Mouse (Mus musculus) liver, embryonic 14.5 days (tissue): ENCODE results near the gene Grip1. TPM values are rescaled to one million over a fixed set of nuclear protein-coding genes. Genes with fewer than 3 reads are reported as not detected.

Experiments used
- ATAC-seq: fragments of 200-750 bp; cut with Nextera tagmentation; 2 replicates; pipeline ENCODE4 v1.8.0; 2017; ENCODE audit warnings: moderate number of reproducible peaks, mild to moderate bottlenecking, moderate library complexity; ENCODE audit not compliant: insufficient read depth
- DNase-seq, 3 experiments: peaks; one replicate each; pipeline ENCODE4 v3.0.0-alpha.2; 2012 to 2013; ENCODE audit warnings: low read depth in 3 of 3, low spot score in 3 of 3
- H3K27ac ChIP-seq: fragments of 300-500 bp; sonication (generic); 2 replicates; pipeline ENCODE4 v1.5.1; 2014; ENCODE audit warnings: moderate library complexity, mild to moderate bottlenecking, control low read depth, inconsistent platforms
- H3K27me3 ChIP-seq: fragments of 300-500 bp; sonication (generic); 2 replicates; pipeline ENCODE4 v1.6.1; 2014; ENCODE audit warnings: mild to moderate bottlenecking, low read length, moderate library complexity; ENCODE audit not compliant: control insufficient read depth, insufficient read depth
- H3K36me3 ChIP-seq: fragments of 300-500 bp; sonication (generic); replicated peaks from 2 replicates; pipeline ENCODE4 v1.6.1; 2014; ENCODE audit warnings: low read depth; ENCODE audit not compliant: control insufficient read depth, insufficient read depth
- H3K4me1 ChIP-seq, 2 experiments: fragments of 200-500 bp in 1 of 2; fragments of 300-500 bp in 1 of 2; sonication (generic) in 1 of 2; replicated peaks; 2 replicates each; pipeline ENCODE4 v1.6.1; 2012 to 2014; ENCODE audit warnings: antibody characterized with exemption in 1 of 2, inconsistent platforms in 1 of 2, low read length in 1 of 2; ENCODE audit not compliant: control insufficient read depth in 2 of 2, insufficient read depth in 2 of 2
- H3K4me2 ChIP-seq: fragments of 300-500 bp; sonication (generic); 2 replicates; pipeline ENCODE4 v1.6.1; 2014; ENCODE audit warnings: low read depth, mild to moderate bottlenecking, control low read depth, moderate library complexity
- H3K4me3 ChIP-seq, 2 experiments: fragments of 200-500 bp in 1 of 2; fragments of 300-500 bp in 1 of 2; sonication (generic) in 1 of 2; 2 replicates each; pipeline ENCODE4 v1.5.1; 2012 to 2014; ENCODE audit warnings: low read depth in 2 of 2, low read length in 2 of 2, mild to moderate bottlenecking in 2 of 2, control low read depth in 1 of 2, inconsistent platforms in 1 of 2, moderate library complexity in 1 of 2; ENCODE audit not compliant: insufficient read depth in 1 of 2
- H3K9ac ChIP-seq: fragments of 300-500 bp; sonication (generic); replicated peaks from 2 replicates; pipeline ENCODE4 v1.6.1; 2014; ENCODE audit warnings: mild to moderate bottlenecking, control low read depth, moderate library complexity
- H3K9me3 ChIP-seq: fragments of 300-500 bp; sonication (generic); 2 replicates; pipeline ENCODE4 v1.6.1; 2016; ENCODE audit warnings: low read length, mixed read lengths; ENCODE audit not compliant: control insufficient read depth
- CTCF ChIP-seq: IDR thresholded peaks from 2 replicates; pipeline ENCODE4 v1.5.1; 2016; ENCODE audit warnings: antibody characterized with exemption, low read depth, control low read depth
- EP300 ChIP-seq: IDR thresholded peaks from 2 replicates; pipeline ENCODE4 v1.6.1; 2016; ENCODE audit warnings: antibody characterized with exemption, low read depth
- WGBS: fragments of 180-500 bp; shearing (Covaris S2); extraction: QIAGEN DNeasy Blood & Tissue Kit; methylation state at CpG from one replicate; pipeline ENCODE4 v1.1.7; 2014; ENCODE audit not compliant: insufficient replicate concordance; 5-methylcytosine and 5-hydroxymethylcytosine counted together
- polyA plus RNA-seq, 2 experiments: library from polyadenylated mRNA; depleted of rRNA in 1 of 2; stranded (reverse) in 1 of 2; unstranded in 1 of 2; fragments of >200 nt; fragmentation: Nextera tagmentation in 1 of 2; extraction: Ambion mirVana in 1 of 2; gene quantifications; 2 replicates each; pipeline versions ENCODE4 v1.2.1 to v1.2.3; 2012 to 2014

Gene Grip1
- polyA plus RNA-seq, 2 experiments: 0.37 to 0.56 TPM

DNA sequence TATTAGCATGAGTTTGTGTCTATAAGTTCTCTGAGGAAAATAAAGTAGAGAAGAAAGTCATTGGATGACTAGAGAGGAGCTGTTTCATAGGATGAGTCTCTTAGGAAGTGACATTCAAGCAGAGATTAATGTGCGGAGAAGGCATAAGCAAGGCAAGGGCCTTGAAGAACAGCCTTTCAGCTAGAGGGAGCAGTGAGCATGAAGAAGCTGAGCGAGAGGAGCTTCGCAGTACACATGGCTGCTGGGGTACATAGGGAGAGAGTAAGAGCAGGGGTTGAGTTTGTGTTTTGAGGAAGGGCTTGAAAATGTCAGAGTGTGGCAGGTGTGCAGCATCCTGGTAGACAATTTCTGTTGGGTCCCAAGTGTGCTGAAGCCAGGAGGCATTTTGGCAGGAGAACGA lies 548.5 kb downstream of the Grip1 start:
- DNase-seq (no peak), ATAC-seq (no peak)
- Histone ChIP-seq H3K27me3 (no peaks in the 10 kb centered on the region), H3K36me3 (no peaks in the 10 kb centered on the region), H3K4me3 (no peak overlapping the region), H3K4me1 (no peaks in the 10 kb centered on the region), H3K9ac (no peak overlapping the region), H3K4me2 (no peak overlapping the region), H3K27ac (no peak overlapping the region), H3K9me3 (no peaks in the 10 kb centered on the region)
- TF ChIP-seq EP300 (no peak), CTCF (no peak)
- WGBS: 75% methylated on average over 4 of the region's 4 CpGs

DNA sequence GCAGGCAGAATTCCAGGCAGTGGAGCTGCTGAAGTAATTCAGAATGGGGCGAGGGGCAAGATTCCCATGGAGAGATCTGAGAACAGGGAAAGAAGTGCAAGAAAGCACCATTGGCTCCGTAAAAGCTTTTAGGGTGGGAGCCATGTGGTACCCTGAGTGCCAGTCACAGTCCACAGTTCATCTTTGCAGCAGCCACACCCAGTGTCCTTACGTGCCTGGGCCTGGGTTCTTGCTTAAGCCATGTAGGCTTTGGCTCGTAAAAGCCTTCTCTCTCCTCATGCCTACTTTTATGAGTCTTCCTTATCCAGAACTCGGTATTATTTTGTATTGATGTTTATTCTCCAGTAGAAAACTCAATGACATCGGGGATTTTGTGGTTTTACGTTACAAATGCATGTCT lies 550.5 kb downstream of the Grip1 start:
- TF ChIP-seq EP300: no peak
- no peak for TF ChIP-seq CTCF
- 66% methylated on average over 7 of the region's 7 CpGs for WGBS

DNA sequence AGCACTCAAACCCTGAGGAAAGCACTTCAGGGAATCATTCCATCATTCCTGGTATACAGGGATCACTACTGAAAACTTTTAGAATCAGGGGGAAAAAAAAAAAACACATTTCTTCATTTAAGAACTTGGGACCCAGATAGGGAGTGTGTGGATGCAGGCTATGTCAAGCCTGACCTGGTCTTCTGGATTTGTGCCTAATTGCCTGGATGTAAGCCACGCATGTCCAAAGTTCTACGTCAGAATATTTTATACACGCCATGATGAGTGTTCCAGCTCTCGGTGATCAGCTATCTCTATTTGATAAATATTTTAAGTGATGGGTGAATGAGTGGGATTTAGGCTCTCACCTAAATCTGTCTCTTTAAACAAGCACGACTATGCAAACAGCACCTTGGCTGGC lies 552.0 kb downstream of the Grip1 start:
- Histone ChIP-seq H3K9ac (no peak overlapping the region), H3K4me1 (no peaks in the 10 kb centered on the region), H3K9me3 (no peaks in the 10 kb centered on the region), H3K4me3 (no peak overlapping the region), H3K27me3 (no peaks in the 10 kb centered on the region), H3K27ac (no peak overlapping the region), H3K36me3 (no peaks in the 10 kb centered on the region), H3K4me2 (no peak overlapping the region)
- DNase-seq (no peak), ATAC-seq (no peak)
- TF ChIP-seq EP300 (no peak), CTCF (no peak)
- WGBS: 64% methylated on average over 5 of the region's 5 CpGs

More for the DNA sequence above, 550.5 kb downstream of the Grip1 start:
- no peaks in the 10 kb centered on the region for H3K9me3 ChIP-seq
- DNase-seq (no peak), ATAC-seq (no peak)
- no peak overlapping the region for H3K9ac ChIP-seq
- no peak overlapping the region for H3K27ac ChIP-seq
- H3K4me3 ChIP-seq: no peak overlapping the region
- no peaks in the 10 kb centered on the region for H3K4me1 ChIP-seq
- no peaks in the 10 kb centered on the region for H3K27me3 ChIP-seq
- H3K4me2 ChIP-seq: no peak overlapping the region
- no peaks in the 10 kb centered on the region for H3K36me3 ChIP-seq

DNA sequence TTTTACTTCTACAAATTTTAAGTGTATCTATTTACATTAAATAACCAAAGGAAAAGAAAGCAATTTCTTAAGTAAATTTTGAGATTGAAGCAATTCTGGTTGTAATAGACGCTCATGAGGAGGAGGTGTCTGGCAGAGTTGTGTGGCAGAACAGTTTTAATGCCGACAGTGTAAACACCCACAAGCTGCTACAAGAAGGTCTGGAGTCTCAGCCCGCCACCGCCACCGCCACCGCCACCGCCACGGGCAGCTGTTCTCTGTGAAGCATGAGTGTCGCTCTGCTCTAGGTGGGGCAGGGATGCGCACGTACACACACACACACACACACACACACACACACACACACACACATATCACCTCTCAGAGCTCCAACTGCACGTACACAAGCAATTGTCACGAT lies 558.7 kb downstream of the Grip1 start:
- no peak overlapping the region for H3K9ac ChIP-seq
- no peak overlapping the region for H3K4me2 ChIP-seq
- ATAC-seq (no peak), DNase-seq (no peak)
- no peaks in the 10 kb centered on the region for H3K27me3 ChIP-seq
- no peaks in the 10 kb centered on the region for H3K9me3 ChIP-seq
- TF ChIP-seq EP300: no peak
- no peak for TF ChIP-seq CTCF
- no peaks in the 10 kb centered on the region for H3K36me3 ChIP-seq
- WGBS: 74% methylated on average over 13 of the region's 13 CpGs
- no peaks in the 10 kb centered on the region for H3K4me1 ChIP-seq
- H3K27ac ChIP-seq: no peak overlapping the region
- H3K4me3 ChIP-seq: no peak overlapping the region

DNA sequence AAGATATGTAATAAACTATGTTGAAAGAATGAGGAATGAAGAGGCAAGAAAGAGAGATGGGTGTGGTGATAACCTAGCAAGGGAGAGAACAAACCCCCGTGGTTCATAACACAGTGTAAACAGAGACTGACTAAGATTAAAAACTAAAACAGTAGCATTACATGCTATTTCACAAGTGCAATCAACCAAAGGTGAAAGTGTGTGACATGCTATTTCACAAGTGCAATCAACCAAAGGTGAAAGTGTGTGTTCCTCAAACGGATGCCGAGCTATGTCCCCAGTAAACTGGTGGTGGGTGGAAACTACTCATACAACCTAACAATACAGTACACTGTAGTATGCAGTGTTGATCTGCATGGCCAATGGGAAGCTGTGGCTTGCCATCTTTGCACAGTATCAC lies 561.5 kb downstream of the Grip1 start:
- no peak for ATAC-seq
- Histone ChIP-seq H3K27ac (no peak overlapping the region), H3K27me3 (no peaks in the 10 kb centered on the region), H3K4me1 (no peaks in the 10 kb centered on the region), H3K9me3 (no peaks in the 10 kb centered on the region), H3K4me2 (no peak overlapping the region), H3K4me3 (no peak overlapping the region), H3K9ac (no peak overlapping the region), H3K36me3 (no peaks in the 10 kb centered on the region)
- 48% methylated on average over 3 of the region's 3 CpGs for WGBS
- DNase-seq: no peak
- TF ChIP-seq CTCF (no peak), EP300 (no peak)
